Mouse (Mus musculus): ENCODE measurements at regions not wholly inside any gene's neighbourhood (a gene's known extent, or its start where the extent isn't known, plus 50 kb on each side); places are given as distances from the start of the nearest gene placed in this dataset.

DNA sequence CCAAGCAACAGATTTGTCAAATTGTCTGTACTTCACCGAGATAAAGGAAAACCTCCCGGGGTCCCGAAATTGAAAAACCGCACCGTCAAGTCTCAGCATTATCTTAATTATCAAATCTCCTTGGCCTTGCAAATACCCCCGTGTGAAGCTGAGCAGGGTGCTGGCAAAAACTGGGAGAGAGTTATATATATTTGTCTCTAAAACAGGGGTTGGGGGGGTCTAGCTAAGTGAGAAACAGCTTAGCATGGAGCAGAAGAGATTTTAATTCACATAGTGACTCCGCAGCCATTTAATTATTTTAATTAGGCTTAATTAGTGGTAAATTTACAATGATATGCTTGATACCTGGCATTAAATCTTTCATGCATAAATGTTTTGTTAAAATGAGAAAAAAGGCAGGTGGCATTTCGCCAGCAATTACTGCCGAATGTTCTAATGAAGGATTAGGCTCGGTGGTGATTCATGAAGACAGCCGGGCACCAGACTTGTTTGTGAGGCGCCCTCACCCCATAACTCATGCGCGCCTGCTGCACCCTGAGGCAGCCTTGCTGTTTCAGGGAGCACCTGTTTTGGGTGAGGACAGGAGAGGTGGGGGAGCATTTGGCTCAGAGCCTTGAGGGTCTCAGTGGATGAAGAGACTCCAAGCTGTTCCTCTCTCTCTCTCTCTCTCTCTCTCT lies 138.2 kb downstream of the Tle3 start:
- DNase-seq (ENCODE audit: low read depth, low spot score): no peak

DNA sequence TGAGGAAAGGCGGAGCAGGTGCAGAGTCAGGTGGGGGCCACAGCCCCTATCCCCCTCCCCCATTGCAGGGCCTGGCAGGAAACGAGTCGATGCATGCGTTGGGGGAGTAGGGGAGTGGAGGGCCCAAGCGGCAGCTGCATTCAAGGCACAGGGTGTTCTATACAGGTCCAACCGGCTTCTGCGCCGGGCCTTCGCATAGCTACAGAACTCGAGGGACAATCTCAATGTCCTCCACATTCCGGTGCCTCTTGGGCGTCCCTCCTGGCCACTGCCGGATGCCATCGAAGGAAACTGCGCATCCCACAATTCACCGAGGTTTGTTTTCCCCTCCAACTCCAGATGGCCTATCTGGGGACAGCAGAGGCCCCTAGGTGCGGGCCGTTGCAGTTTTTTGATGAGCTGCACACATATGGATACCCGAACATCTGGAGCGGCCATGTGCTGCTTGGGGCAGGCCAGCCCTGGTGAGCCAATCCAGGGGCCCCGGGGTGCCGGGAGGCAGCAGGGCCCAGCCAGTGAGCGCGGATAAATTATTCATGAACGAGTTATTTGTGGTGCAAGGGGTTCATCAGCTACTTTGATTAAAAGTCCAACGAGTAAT lies 137.5 kb downstream of the Tle3 start:
- DNase-seq (ENCODE audit: low read depth, low spot score): no peak

DNA sequence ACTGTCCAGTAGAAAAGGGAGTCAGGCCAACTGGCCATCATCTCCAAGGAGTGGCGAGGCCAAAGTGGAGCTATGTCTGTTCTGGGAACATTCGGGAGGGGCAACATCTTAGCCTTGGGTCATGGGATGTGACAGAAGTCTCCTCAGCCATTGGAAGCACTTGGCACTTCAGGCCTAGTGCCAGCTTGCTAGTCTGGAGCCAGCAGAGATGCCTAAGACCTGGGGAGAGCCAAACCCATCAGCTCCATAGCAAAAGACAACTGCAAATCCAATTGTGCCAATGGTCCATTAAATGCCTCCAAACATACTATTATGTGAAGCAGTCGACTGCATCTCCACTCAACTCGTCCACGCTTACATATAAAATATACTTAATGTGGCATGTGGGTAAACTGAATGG lies 136.9 kb downstream of the Tle3 start:
- no peak for DNase-seq (ENCODE audit: low read depth, low spot score)

GRCm38 (mm10) chr9:61500851-61501250 lies 128.7 kb downstream of the Tle3 start:
- DNase-seq (ENCODE audit: low read depth, low spot score): no peak

DNA sequence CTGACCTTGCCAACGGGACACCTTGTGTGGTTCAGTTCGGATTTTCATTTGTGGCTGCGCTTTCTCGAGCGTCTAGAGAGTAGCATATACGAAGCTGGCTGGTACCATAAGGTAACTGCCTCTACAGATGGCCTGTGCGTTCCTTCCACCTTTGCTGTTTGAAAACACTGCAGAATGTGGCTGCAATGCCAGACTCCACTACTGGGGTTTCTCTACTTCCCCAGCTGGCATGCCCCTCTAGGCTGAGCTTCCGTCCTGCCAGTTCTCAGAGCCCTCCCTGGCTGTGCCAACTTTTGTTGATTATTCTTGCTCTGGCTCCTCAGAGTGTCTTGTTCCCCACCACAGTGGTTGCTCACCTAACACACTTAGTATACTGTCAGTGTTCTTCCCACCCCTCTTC lies 120.7 kb downstream of the Tle3 start:
- DNase-seq (ENCODE audit: low read depth, low spot score): no peak

DNA sequence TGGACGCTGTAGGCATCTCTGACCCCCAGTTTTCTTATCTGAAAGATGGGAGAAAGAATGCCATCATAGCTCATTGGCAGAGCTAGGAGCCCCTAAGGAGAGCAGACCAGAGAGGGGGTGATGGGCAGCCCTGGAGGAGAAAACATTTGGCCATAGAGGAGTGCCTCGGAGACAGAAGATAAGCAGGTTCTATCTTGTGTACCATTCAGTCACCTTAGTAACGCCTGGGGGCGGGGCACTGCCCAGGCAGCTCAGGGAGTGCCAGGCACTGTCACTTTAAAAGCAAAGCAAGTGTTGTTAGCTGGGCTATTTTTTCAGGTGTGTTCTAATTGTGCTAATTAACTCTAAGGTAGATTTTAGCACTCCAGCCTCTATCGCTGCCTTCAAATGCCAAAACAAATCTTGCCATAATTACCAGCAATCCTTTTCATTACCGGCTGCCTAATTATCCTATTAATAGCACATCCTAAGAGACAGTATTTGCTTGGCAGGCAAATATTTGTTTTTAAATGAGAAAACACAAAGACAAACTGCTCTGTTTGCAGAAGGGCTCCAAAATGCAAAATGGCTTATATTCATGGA lies 119.1 kb downstream of the Tle3 start:
- no peak for DNase-seq (ENCODE audit: low read depth, low spot score)

DNA sequence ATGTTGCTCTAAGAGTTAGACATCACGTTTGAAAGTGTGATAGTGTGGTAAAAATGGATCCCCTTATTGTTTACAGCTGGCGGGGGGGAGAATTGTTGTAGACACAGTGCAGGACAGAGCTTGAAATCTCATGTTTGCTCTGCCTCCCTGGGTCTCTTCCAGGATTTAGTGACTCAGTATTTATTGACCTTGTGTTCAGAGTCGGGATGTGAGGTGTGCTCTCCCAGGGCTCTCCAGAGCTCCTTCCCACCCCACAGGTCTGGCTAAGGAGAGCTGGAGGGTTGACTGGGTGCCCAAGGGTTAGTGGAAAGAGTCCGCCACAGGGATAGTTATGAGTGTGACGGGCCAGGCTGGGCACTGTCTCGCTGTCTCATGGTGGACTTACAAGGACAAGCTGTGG lies 117.8 kb downstream of the Tle3 start:
- DNase-seq (ENCODE audit: low read depth, low spot score): no peak

- no peak for DNase-seq (ENCODE audit: low read depth, low spot score)
Observed at GRCm38 (mm10) chr9:61489147-61489546, 117.0 kb downstream of the Tle3 start.

GRCm38 (mm10) chr9:61487824-61488223 lies 115.7 kb downstream of the Tle3 start:
- no peak for DNase-seq (ENCODE audit: low read depth, low spot score)

GRCm38 (mm10) chr9:61487146-61487545 lies 115.0 kb downstream of the Tle3 start:
- DNase-seq (ENCODE audit: low read depth, low spot score): no peak

GRCm38 (mm10) chr9:61484391-61484790 lies 112.2 kb downstream of the Tle3 start:
- peak; percentile 70 for DNase-seq (ENCODE audit: low read depth, low spot score)

DNA sequence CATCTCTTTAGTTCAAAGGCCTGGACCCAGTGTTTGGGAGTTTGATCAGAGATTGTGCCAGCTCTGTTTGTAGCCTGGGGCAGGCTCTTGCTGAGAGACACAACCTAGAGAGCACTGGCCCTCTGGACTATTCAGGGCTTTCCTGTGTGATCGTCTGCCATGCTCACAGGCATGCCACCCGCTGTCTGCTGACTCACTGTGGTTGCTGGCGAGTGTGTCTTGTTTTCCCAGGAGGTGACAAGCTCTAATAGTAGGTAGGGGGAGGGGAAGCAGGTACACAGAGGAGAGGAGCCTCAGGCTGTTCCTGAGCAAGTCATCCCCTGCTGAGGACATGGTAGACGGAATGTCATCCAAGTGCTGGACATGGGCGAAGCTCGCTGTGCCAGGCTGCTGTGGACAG lies 107.5 kb downstream of the Tle3 start:
- DNase-seq (ENCODE audit: low read depth, low spot score): no peak

DNA sequence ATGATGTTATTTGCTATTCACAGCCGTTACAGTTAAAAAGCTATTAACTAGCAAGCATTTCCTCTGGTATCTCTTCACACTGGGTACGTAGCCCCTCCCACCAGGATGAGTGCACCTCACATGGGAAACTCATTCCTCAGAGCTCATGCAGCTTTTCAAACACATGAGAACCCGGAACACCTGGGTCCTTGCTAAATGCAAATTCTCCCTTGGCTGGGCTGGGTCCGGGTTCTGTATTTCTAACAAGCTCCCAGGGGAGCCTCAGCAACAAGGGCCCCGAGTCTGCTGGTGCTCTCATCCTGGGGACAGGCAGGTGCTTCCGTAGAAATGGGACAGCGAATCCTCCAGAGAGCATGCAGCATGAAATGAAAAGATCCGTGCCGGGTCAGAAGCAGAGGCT lies 106.7 kb downstream of the Tle3 start:
- DNase-seq (ENCODE audit: low read depth, low spot score): no peak

- DNase-seq (ENCODE audit: low read depth, low spot score): no peak
Observed at GRCm38 (mm10) chr9:61476351-61476750, 104.2 kb downstream of the Tle3 start.

DNA sequence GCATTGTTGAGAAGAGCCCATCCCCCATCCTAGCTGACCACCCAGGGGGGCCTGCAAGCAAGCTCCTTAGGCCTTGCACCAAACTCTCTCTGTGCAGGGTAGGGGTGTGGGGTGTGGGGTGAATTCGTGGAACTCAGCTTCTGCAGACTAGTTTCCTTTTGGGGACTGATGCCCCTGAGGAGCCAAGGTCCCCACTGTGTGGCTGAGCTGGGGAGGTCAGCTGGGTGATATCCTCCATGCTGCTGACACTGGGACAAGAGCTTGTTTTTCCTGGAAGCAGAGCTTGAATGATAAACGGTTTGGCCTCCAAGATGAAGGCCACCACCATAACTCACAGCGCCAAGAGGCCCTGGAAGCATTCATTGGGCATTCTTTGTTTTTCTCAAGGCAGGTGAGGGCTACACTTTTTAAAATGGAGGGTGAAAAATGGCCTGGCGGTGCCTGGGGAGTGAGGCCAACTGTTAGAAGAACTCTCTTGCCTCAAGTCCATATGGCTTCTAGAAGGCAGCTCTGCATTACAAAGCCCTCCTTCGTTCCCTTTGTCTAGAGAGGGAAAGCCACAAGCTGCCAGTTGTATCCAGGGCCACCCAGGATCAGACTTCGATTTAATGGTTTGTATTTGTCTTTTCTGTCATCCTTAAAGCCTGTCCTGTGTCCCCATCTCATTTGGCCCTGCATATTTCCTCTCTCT lies 98.8 kb downstream of the Tle3 start:
- DNase-seq (ENCODE audit: low read depth, low spot score): peak; percentile 82

DNA sequence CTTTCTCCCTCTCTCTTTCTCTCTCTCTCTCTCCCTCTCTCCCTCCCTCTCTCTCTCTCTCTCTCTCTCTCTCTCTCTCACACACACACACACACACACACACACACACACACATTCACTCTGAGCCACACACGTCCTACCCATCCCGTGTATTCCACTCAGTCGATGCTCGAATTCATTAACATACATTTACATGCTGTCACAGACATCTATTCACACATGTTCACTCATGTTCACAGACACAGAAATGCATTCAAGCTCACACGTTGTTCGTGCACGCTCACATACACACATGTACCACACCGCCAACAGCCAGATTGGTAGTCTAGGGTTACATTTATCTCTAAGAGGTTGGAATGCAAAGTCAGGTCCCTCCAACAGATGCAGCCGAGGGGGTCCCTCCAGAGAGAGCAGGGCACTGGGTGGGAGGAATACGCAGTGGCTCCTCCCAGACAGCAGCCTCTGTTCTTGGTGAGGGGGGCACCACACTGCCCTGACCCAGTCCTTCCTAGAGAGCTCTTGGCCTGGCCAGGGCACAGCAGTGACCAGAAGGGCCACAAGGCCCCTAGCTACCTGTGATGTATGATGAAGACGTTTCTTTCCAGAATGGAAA lies 96.8 kb downstream of the Tle3 start:
- DNase-seq (ENCODE audit: low read depth, low spot score): no peak

- DNase-seq (ENCODE audit: low read depth, low spot score): peak; percentile 30
Observed at GRCm38 (mm10) chr9:61468368-61468848, 96.2 kb downstream of the Tle3 start.

Measured in ES-CJ7 (cell line).